Comparison of ENCODE assay signal across 25 mouse cellular contexts in the genomic region with DNA sequence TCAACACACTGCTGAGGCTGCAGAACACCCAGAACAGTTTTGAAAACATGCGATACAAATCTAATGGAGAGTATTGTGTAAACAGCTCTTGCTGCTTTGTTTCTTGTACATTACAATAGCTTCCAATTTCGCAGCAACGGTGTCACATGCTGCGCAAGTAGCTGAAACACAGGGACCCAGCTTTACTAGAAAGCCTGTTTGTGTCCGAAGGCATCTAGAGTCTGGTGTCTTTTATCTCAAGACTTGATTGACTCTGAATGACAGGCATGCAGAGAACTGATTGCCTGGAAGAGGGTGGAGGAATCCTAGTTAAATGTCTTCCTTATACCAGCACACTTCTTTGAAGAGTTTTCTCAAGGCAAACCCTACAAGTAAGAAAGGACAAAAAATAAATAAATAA.
"Had no signal": no experiment of that assay in that cellular context is flagged by ENCODE, and none has a peak within 500 bp of the region (broad histone marks: within the 10 kb centered on the region; RNA-seq: fewer than 3 reads in every experiment).

No protein-coding gene starts in this region.

- H3K9ac ChIP-seq: heart, embryonic 13.5 days; heart, embryonic 15.5 days; hindbrain, embryonic 13.5 days; hindbrain, embryonic 15.5 days; kidney, embryonic 15.5 days; limb, embryonic 13.5 days; limb, embryonic 15.5 days had no signal

- H3K4me3 ChIP-seq: heart, adult 2 months; heart, embryonic 13.5 days; heart, embryonic 15.5 days; hindbrain, embryonic 13.5 days; hindbrain, embryonic 15.5 days; kidney, embryonic 15.5 days; limb, embryonic 13.5 days; limb, embryonic 15.5 days had no signal

- ATAC-seq: hindbrain, postnatal 0 days; intestine, embryonic 16.5 days had no signal

- H3K27me3 ChIP-seq: heart, embryonic 13.5 days; heart, embryonic 15.5 days; hindbrain, embryonic 13.5 days; hindbrain, embryonic 15.5 days; kidney, embryonic 15.5 days; limb, embryonic 13.5 days; limb, embryonic 15.5 days had no signal

- H3K9me3 ChIP-seq: heart, embryonic 13.5 days; heart, embryonic 15.5 days; hindbrain, embryonic 13.5 days; hindbrain, embryonic 15.5 days; kidney, embryonic 15.5 days; limb, embryonic 13.5 days; limb, embryonic 15.5 days had no signal

- H3K4me2 ChIP-seq: heart, embryonic 11.5 days; heart, embryonic 13.5 days; heart, embryonic 15.5 days; hindbrain, embryonic 13.5 days; hindbrain, embryonic 15.5 days; kidney, embryonic 15.5 days; limb, embryonic 13.5 days; limb, embryonic 15.5 days had no signal

- H3K4me1 ChIP-seq: heart, embryonic 13.5 days; heart, embryonic 15.5 days; hindbrain, embryonic 13.5 days; hindbrain, embryonic 15.5 days; kidney, embryonic 15.5 days; limb, embryonic 13.5 days; limb, embryonic 15.5 days had no signal

- DNase-seq: gastrocnemius, postnatal 14 days; gastrocnemius, postnatal 36 days; heart, adult 11 months; heart, adult 2 months; heart, postnatal 14 days; heart, postnatal 36 days; kidney, adult 11 months; kidney, adult 2 months; kidney, adult 9 months; kidney, postnatal 14 days; kidney, postnatal 36 days; layer of hippocampus, adult 9-11 months; layer of hippocampus, postnatal 36 days; left cerebral cortex, postnatal 4 days had no signal

- H3K36me3 ChIP-seq: heart, embryonic 13.5 days; heart, embryonic 15.5 days; hindbrain, embryonic 13.5 days; hindbrain, embryonic 15.5 days; kidney, embryonic 15.5 days; limb, embryonic 13.5 days; limb, embryonic 15.5 days had no signal

- H3K27ac ChIP-seq: heart, adult 2 months; heart, embryonic 13.5 days; heart, embryonic 15.5 days; hindbrain, embryonic 13.5 days; hindbrain, embryonic 15.5 days; hindbrain, postnatal 0 days; kidney, embryonic 15.5 days; kidney, postnatal 0 days; limb, embryonic 13.5 days; limb, embryonic 15.5 days had no signal
